Mouse (Mus musculus) adrenal gland, adult 18-20 months (tissue): ENCODE results near the gene Epha7. TPM values are rescaled to one million over a fixed set of nuclear protein-coding genes. Genes with fewer than 3 reads are reported as not detected.

Source experiments
- DNase-seq, 2 experiments: peaks; one replicate each; pipeline ENCODE4 v3.0.0; 2021 to 2022; ENCODE audit warnings: low spot score in 2 of 2
- long read RNA-seq, 2 experiments: library from polyadenylated mRNA; stranded (forward); transcript quantifications; one replicate each; pipeline ENCODE4 v2.0.0; 2021
- total RNA-seq, 2 experiments: library from RNA; stranded (reverse); gene quantifications; 1 replicate in 1 of 2; 2 replicates in 1 of 2; pipeline ENCODE4 v1.2.3; 2021

Gene Epha7
- 1 to 10 TPM; 1.6 to 2.3 TPM for total RNA-seq
- long read RNA-seq, experiment 1, full-length matches to known transcripts, result 3 of 3 reads
- long read RNA-seq, experiment 1, partial matches to known transcripts, result 0 of 3 reads
- long read RNA-seq, experiment 1, other reads (novel, unspliced or antisense), result 0 of 3 reads
- long read RNA-seq, experiment 2, partial matches to known transcripts, result 1 of 6 reads
- long read RNA-seq, experiment 2, other reads (novel, unspliced or antisense), result 5 of 6 reads

DNA sequence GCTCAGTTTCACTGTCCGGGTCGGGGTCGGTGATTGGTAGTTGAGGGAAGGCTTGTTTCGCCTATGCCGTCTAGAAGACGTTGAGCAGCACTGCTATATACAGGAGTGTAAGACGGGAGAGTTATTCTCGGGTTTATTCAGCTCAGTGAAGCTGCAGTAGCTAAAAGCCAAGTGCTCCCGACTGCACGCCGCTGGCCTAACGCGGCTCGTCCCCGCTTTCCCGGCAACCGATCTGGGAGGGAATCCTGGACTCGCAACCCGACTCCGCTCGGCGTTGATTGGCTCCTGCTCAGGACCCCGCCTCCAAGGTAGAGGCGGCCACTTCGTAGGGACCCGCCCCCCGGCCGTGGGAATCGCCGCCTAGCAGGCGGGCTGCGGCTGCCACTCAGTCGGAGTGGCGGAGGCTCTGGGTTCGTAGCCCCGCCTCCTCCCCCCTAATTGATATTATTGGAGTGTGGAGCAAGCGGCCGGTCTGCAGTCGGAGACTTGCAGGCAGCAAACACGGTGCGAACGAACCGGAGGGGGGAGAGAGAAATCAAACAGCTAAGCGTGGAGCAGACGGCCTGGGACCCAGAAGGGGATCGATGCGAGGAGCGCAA lies at the start of gene Epha7:
TSS of gene Epha7 (plus strand) at position 441 of the 599 bp plus-strand sequence.
- DNase-seq, result peak; percentile 86 to 88

DNA sequence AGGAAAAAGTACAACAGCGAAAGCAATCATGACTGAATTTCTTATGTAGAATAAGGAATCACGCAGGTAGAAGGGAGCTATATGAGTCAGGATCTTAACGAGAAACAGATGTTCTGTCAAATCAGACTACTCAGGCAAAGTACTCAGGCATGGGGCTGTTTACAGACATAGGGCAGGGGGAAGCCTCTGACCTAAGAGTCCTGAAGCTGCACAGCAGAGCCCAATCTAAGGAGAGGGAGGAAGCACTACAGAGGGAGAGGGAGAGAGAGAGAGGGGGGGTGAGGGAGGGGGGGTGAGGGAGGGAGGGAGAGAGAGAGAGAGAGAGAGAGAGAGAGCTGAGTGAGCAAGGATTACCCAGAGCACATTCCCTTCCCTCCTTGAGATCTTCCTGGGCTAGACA lies 29.0 kb upstream of the Epha7 start:
- DNase-seq, result no peak

GRCm38 (mm10) chr4:28808800-28809199 lies 4.1 kb upstream of the Epha7 start:
- DNase-seq, result no peak

GRCm38 (mm10) chr4:28809703-28810102 lies 3.2 kb upstream of the Epha7 start:
- DNase-seq, result no peak

- peak; percentile 30 to 32 for DNase-seq
Observed at GRCm38 (mm10) chr4:28813551-28814475, 882 bp downstream of the Epha7 start.

- no peak for DNase-seq
Observed at GRCm38 (mm10) chr4:28814476-28814815, 1.5 kb downstream of the Epha7 start.

- DNase-seq, result peak; percentile 30 to 31
Observed at GRCm38 (mm10) chr4:28814816-28815620, 2.1 kb downstream of the Epha7 start.

GRCm38 (mm10) chr4:28815621-28815920 lies 2.6 kb downstream of the Epha7 start:
- DNase-seq, result no peak

- no peak for DNase-seq
Observed at GRCm38 (mm10) chr4:28823616-28824015, 10.7 kb downstream of the Epha7 start.

GRCm38 (mm10) chr4:28824616-28825015 lies 11.7 kb downstream of the Epha7 start:
- DNase-seq, result no peak

DNA sequence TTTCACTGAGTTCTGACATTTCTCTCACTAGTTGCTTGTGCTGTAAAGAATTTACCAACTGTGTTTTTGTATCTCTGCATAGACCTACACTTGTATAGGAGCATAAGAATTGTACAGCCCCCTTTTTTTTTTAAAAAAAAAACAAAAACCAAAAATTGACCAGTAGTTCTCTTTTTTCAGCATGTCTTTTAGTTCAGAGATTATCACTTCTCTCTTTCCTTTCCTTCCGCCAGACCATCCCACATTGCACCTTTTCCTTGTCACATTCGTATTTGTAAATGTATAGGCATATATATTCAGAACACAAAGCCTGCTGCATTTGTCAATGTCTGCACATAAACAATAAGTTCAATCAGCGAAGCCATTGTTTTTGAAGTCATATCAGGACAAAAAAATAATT lies 24.7 kb downstream of the Epha7 start:
- no peak for DNase-seq

- DNase-seq, result no peak
Observed at GRCm38 (mm10) chr4:28846311-28846710, 33.4 kb downstream of the Epha7 start.

DNA sequence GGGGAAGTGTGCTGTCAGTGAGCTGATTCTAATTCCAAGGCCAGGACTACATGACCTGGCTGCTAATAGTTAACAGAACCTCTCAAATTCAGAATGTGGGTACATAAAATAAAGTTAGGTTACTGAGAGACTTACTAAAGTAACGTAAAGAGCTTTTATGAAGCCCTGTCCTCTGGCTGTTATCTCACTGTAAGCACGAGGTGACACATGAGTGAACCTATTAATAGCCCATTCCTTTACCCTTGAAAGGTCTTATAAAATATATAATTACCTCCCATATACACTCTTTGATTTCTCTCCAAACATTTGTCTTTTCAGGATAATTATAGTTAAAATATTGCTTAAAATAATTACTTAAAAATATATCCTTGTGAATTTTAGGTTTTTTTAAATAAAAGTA lies 37.5 kb downstream of the Epha7 start:
- DNase-seq, result no peak

DNA sequence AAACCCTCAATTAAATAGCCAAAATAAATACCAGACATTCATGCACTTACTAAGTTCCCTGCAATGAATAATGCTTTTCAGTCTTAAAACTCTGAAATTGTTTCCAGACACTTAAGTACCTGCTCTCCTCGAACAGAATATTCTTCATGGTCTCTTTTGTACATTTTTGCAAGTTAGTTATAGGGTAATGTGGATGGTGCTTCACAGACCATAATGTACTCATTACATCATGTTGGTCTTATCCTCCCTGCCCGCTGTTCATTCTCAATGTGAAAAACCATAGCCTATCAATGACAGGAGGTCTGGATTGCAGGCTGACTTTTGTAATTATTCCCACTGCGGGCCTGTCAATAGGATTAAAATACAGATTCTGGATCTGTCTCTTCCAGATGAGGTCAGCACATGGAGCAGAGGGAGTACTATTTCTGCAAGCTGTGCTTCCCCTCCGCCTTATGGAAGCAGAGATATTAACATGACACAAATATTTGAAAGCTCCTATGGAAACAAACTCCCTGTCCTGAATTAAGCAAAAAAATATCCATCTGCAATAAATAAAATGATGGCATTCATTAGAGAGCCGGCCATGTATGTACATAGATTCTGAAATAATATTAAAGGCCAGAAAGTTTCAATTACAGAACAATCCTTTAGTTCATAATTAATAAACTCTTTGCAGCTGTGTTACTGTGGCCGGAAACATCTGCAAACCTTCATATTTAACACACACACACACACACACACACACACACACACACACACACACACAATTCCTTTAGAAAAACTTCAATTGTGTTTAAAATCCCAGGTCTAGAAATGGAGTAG lies 50.1 kb downstream of the Epha7 start:
- DNase-seq, result no peak

DNA sequence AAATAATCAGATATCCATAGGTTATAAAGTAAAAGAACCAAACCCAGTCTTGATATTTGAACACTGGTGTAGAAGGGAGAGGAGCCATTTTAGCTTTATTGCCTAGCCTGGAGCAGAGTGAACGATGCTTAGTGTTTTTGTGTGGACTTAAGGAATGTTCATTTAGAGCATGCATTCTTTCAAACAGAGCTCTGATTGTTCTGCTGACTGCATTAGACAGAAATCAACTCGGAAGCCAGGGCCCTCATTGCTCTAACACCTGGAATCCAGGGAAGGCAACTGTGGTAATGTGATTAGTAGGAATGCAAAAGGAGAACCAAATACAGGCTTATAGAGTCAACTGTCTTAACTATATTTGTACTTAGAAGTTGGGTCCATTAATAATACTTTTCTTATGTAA lies 53.5 kb downstream of the Epha7 start:
- DNase-seq, result no peak

DNA sequence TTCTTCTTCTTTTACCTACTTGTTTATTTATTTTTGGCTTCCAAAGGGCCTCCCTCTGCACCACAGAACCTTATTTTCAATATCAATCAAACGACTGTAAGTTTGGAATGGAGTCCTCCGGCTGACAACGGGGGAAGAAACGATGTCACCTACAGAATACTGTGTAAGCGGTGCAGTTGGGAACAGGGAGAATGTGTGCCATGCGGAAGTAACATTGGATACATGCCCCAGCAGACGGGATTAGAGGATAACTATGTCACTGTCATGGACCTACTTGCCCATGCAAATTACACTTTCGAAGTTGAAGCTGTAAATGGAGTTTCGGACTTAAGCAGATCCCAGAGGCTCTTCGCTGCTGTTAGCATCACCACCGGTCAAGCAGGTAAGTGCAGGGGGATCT lies 58.7 kb downstream of the Epha7 start:
- DNase-seq, result no peak

DNA sequence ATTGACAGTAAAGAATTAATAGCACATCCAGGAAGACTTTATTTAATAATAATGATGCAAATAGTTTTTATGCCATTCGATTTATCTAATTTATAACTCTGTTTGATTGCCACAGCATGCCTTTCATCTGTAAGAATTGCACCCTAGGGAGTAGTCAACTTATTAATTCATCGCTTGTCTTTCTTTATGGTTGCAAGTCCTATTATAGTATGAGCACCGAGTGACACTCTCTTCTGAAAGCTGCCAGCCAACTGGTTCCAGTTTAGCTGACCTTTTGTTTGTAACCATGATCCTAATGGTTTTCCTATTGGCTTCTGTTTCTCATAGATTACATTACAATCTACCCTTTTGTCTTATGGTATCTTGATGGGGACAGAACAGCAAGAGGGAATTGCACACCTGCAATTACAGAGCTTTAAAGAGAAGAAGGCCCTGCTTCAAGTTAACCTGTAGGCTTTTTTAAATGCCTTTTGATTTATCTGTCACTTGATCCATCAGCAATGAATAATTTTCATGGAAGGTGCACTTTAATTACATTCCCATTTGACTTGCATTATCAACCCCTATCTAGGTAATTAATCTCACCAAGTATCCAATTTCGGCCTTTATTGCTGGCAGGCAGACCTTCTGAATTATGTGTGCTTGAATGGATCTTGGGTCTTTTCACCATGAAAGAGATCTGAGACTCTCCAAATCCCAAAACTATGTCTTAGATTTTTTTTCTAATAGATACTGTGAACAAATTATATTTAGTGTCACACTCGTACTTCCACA lies 68.5 kb downstream of the Epha7 start:
- DNase-seq, result no peak

GRCm38 (mm10) chr4:28889630-28890029 lies 76.7 kb downstream of the Epha7 start:
- no peak for DNase-seq

DNA sequence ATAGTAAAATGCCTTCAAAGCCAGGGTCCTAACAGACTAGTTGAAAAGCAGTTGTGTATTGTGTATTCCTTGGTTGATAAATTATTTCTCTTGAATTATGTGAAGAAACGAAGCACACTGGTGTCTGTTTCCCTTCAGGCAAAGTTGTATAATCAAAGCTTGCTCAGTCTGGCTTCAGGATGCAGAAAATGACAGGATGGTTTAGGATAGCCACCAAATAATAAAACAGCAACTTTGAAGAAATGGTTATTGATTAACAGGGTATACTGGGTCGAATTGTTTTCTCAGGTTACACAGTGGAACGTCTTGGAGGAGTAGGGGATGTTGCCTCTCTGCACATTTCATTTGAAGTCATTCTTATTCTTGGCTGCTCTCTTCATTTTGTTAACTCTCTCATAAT lies 77.2 kb downstream of the Epha7 start:
- DNase-seq, result no peak

- DNase-seq, result no peak
Observed at GRCm38 (mm10) chr4:28895480-28895879, 82.5 kb downstream of the Epha7 start.
